Mouse (Mus musculus) E14TG2a.4 (cell line): ENCODE results near the gene Rapgef4.

Experiments
- CTCF ChIP-seq: conservative IDR thresholded peaks from 2 replicates; pipeline ENCODE4 v1.5.1; 2014; ENCODE audit warnings: low read length
- NANOG ChIP-seq: IDR thresholded peaks from 2 replicates; pipeline ENCODE4 v1.6.1; 2014; ENCODE audit warnings: borderline replicate concordance, low read length, mixed read lengths
- POU5F1 ChIP-seq: IDR thresholded peaks from 2 replicates; pipeline ENCODE4 v1.6.1; 2014; ENCODE audit warnings: low read length, borderline replicate concordance

- TF ChIP-seq CTCF (no peak), POU5F1 (no peak), NANOG (no peak)
Observed at GRCm38 (mm10) chr2:72094038-72094437, 113.0 kb downstream of the Rapgef4 start.
